Comparison of ENCODE assay signal across 11 mouse cellular contexts in genomic region chr7:78439361-78440120, GRCm38 (mm10).
DNase-seq lines count a peak whose midpoint lies in the region; ATAC-seq lines count a peak whose summit lies in the region.
"Had no signal": no experiment of that assay in that cellular context is flagged by ENCODE, and none has a peak within 500 bp of the region (broad histone marks: within the 10 kb centered on the region; RNA-seq: fewer than 3 reads in every experiment).

No protein-coding gene starts in this region.

- ATAC-seq in neural tube, embryonic 15.5 days (ENCODE audit: low FRiP score), result no peak
- ATAC-seq in embryonic facial prominence, embryonic 15.5 days (ENCODE audit: insufficient number of reproducible peaks, low FRiP score, low TSS enrichment, low read depth), result peak; percentile 39; the same call in 1 of the 2 replicates
- no peak for ATAC-seq in monocyte, adult 5-6 weeks (replicated peaks; ENCODE audit: insufficient number of reproducible peaks, low FRiP score, low TSS enrichment, poor library complexity, severe bottlenecking)

- H3K4me3 ChIP-seq in neural tube, embryonic 15.5 days (replicated peaks), result no peak overlapping the region
- no peak overlapping the region for H3K4me3 ChIP-seq in embryonic facial prominence, embryonic 15.5 days (replicated peaks)
- H3K4me3 ChIP-seq: midbrain, embryonic 10.5 days had no signal

- DNase-seq in adrenal gland, postnatal 14 days, result peak; percentile 40
- DNase-seq in adrenal gland, adult 2 months, result no peak
- DNase-seq in neural tube, embryonic 10.5 days (ENCODE audit: extremely low spot score, low spot score), result peak; percentile 58
- DNase-seq in ovary, postnatal 14 days (ENCODE audit: low spot score), result peak; percentile 15
- DNase-seq in lung, postnatal 25 days (ENCODE audit: low spot score), result no peak
- DNase-seq: kidney, adult 2 months; thymus, postnatal 14 days had no signal

- H3K9me3 ChIP-seq in neural tube, embryonic 15.5 days (replicated peaks), result no peaks in the 10 kb centered on the region
- H3K9me3 ChIP-seq in embryonic facial prominence, embryonic 15.5 days (replicated peaks), result no peaks in the 10 kb centered on the region
- H3K9me3 ChIP-seq: midbrain, embryonic 10.5 days had no signal

- H3K4me1 ChIP-seq in neural tube, embryonic 15.5 days, result peaks cover 4% of the 10 kb centered on the region; the same call in 1 of the 2 replicates
- H3K4me1 ChIP-seq in embryonic facial prominence, embryonic 15.5 days, result no peaks in the 10 kb centered on the region

- H3K4me2 ChIP-seq in neural tube, embryonic 15.5 days, result no peak overlapping the region
- H3K4me2 ChIP-seq in embryonic facial prominence, embryonic 15.5 days (replicated peaks), result no peak overlapping the region

- 77% methylated on average over 9 of the region's 9 CpGs for WGBS in neural tube, embryonic 15.5 days
- WGBS in embryonic facial prominence, embryonic 15.5 days, result 66% methylated on average over 9 of the region's 9 CpGs

- no peak overlapping the region for H3K9ac ChIP-seq in neural tube, embryonic 15.5 days (replicated peaks)
- H3K9ac ChIP-seq in embryonic facial prominence, embryonic 15.5 days, result no peak overlapping the region

- no peaks in the 10 kb centered on the region for H3K27me3 ChIP-seq in neural tube, embryonic 15.5 days (replicated peaks)
- H3K27me3 ChIP-seq in embryonic facial prominence, embryonic 15.5 days, result no peaks in the 10 kb centered on the region

- H3K27ac ChIP-seq in neural tube, embryonic 15.5 days (replicated peaks), result no peak overlapping the region
- no peak overlapping the region for H3K27ac ChIP-seq in embryonic facial prominence, embryonic 15.5 days (replicated peaks)
- H3K27ac ChIP-seq: midbrain, embryonic 10.5 days had no signal

- peaks cover 14% of the 10 kb centered on the region for H3K36me3 ChIP-seq in neural tube, embryonic 15.5 days
- no peaks in the 10 kb centered on the region for H3K36me3 ChIP-seq in embryonic facial prominence, embryonic 15.5 days
- H3K36me3 ChIP-seq: midbrain, embryonic 10.5 days had no signal

Comparison
In these comparisons a context has a peak if more than half of its experiments do, and no peak if none do; other contexts are left out.
1. DNase-seq: peak in adrenal gland, postnatal 14 days (single experiment), neural tube, embryonic 10.5 days (single experiment) and ovary, postnatal 14 days (single experiment); none in adrenal gland, adult 2 months (single experiment) and lung, postnatal 25 days (single experiment).